Mouse (Mus musculus) layer of hippocampus, adult 18-20 months (tissue): ENCODE results near the gene Plcb4. TPM values are rescaled to one million over a fixed set of nuclear protein-coding genes. Genes with fewer than 3 reads are reported as not detected.

Source experiments
- DNase-seq, 2 experiments: peaks; one replicate each; pipeline ENCODE4 v3.0.0; 2022; ENCODE audit warnings: low spot score in 2 of 2
- total RNA-seq, 2 experiments: library from RNA; stranded (reverse); gene quantifications; 2 replicates each; pipeline ENCODE4 v1.2.3; 2021

The Plcb4 gene
- total RNA-seq, 2 experiments from 2014 or later = 16.5 to 20.3 TPM

- no peak for DNase-seq
Observed at GRCm38 (mm10) chr2:135755792-135756191, 97.0 kb downstream of the Plcb4 start.

- no peak for DNase-seq
Observed at GRCm38 (mm10) chr2:135757478-135757877, 98.7 kb downstream of the Plcb4 start.

GRCm38 (mm10) chr2:135759499-135760095, 100.8 kb downstream of the Plcb4 start:
- DNase-seq = no peak

DNA sequence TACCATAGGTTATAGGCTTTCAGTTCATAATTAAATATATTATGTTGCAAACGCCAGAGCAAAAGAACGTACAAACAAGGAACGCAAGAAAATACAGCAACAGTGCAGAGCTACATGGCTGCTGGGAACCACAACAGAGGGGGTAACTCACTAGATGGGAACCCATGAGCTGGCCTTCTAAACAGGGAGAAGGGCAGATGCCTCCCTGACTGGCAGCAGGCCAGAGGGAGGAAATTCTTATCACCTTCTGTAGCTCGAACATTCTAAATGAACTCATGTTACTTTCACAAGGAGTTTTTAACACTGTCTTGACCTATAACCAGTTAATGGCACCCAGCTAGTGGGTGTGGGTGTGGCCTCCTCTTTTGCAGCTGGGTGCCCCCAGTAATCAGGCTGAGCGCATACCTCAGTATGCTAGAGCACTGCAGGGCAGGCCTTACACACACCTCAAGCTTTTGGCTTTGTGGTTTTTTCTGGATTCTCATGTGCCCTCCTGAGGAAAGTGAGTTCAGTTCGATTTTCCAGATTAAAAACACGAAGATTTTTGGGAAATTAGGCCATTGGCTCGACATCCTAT, 102.5 kb downstream of the Plcb4 start:
- DNase-seq = no peak

DNA sequence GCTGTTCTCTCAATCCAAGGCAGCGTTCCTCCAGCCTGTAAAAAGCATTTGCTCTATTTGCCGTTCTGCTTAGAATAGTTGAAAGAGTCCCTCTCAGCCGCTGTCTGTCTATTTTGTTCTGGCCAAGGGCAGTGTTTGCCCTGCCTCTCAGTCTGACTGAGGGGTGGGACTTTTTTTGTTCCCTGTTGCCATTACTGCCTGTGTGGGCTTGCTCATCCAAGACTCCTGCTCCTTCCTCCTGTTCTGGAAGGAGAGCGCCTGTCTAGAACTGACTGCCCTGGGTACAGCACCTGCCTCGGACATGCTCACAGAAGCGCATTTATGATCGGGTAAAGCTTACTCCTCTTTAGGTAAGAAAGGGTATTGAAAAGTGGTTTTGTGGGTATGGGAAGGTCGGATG, 105.9 kb downstream of the Plcb4 start:
- DNase-seq = no peak

- no peak for DNase-seq
Observed at GRCm38 (mm10) chr2:135766471-135767063, 107.8 kb downstream of the Plcb4 start.

- DNase-seq = no peak
Observed at GRCm38 (mm10) chr2:135767535-135767934, 108.7 kb downstream of the Plcb4 start.

- no peak for DNase-seq
Observed at GRCm38 (mm10) chr2:135769701-135770100, 110.9 kb downstream of the Plcb4 start.

GRCm38 (mm10) chr2:135770226-135770625, 111.4 kb downstream of the Plcb4 start:
- DNase-seq = no peak

DNA sequence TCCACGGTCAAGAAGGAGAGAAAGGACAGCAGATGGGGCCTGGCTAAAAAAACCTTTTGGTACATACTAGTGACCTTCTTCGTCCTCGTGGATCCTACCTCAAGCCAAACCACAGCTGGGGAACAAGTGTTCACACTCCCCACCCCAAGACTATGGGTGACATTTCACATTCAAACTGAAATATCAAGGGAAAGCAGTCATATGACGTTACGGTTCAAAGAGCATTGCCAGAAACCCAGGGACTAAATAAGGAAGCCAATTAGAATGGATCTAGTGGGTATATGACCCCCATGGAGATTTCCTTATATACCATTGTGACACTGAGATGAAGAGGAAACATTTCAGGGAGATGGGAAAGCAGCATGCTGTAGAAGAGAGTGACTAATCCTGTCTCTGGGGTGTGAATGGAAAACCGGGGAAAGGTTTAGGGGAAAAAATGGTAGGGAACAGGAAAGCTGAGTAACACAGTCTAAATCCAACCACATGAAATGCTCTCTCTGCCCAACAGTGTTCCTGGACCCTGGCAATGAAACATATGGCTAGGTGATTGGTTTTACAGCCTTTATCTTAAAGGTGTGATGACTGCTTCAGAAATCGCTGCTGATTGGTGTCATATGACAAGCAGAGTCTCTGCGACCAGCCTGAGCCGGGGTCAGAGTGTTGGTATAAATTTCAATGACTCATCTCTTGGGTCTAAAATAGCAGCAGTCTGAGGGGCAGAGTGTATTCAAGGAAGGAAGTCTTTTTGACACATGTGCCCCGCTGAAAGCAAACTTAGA, 114.6 kb downstream of the Plcb4 start:
- no peak for DNase-seq

- DNase-seq = no peak
Observed at GRCm38 (mm10) chr2:135775026-135775425, 116.2 kb downstream of the Plcb4 start.

DNA sequence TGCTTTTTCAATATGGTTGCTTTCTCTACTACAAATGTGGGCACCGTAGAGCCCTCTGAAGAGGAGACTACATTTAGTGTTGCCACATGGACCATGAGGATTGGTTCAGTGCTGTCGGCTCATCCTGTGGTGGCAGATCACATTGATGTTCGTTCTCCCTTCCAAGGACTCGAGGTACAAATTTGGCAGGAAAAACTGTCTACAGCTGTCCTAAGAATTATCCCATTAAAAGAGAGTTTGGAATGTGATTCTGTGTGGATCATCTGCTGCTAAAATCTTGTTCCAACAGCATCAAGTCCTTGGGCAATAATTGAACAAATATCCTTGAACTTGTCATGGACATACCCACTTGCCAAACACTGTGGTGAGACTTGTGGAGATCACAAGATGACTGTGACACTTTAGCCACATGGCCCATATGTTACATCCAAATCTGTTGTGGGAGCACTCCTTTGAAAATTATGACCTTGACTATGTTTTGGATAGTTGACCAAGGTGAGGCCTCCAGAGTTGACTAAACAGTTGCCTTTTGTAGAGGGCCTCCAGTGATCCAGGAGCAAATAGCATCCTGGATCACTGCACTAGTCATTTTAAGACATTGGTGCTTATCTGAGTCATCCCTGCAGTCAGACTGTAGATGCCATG, 117.4 kb downstream of the Plcb4 start:
- no peak for DNase-seq

GRCm38 (mm10) chr2:135781391-135781790, 122.6 kb downstream of the Plcb4 start:
- DNase-seq = no peak

DNA sequence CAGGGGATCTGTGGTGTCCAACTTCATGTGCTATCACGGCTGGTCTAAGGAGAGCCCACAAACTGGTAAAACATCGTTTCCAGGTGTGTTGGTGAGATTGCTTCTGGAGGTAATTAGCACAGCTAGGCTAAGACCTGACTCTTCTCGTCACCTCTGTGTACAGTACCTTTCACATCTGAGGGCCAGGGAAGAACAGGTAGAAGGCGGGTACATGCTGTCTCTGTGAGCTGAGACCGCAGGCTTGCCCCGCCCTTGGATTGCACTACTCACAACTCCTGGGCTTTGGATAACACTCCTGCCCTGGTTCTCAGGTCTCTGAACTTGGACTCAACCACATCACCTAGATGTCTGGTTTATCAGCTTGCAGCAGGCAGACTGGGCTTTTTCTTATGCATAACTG, 128.6 kb downstream of the Plcb4 start:
- DNase-seq = no peak

DNA sequence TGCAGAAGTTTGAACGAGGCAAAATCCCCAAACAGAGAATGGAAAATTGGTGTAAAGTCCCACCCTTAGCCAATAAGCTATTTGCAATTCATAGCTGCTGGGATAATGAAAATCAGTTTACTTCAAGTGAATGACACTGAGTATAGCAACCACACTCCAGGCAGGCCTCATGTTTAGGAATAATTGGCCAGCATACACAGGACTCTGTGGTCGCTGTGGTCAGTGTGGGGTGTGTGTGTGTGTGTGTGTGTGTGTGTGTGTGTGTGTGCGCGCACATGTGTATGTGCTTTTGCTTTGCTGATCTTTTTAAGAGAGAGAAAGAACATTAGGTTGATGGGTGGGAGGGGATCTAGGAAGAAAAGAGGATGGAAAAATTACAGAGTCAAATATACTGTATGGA, 134.1 kb downstream of the Plcb4 start:
- DNase-seq = no peak

DNA sequence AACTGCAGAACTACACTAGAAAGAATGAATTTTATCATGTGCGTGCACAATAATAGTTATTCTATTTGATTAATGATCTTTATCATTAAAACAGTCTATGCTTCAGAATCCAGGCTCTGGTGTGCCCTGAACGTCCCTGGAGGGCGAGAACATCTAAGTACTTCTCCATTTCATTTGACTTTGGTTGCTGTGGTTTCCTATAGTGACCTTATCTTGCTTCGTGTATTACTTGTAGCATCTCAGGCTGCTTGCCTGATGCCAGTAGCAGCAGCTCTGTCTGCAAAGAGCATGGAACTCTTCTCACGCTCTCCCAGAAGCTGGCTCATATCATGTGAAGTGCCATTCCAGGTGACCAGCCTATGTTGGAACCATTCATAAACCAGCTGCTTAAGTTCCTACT, 137.9 kb downstream of the Plcb4 start:
- DNase-seq = no peak

DNA sequence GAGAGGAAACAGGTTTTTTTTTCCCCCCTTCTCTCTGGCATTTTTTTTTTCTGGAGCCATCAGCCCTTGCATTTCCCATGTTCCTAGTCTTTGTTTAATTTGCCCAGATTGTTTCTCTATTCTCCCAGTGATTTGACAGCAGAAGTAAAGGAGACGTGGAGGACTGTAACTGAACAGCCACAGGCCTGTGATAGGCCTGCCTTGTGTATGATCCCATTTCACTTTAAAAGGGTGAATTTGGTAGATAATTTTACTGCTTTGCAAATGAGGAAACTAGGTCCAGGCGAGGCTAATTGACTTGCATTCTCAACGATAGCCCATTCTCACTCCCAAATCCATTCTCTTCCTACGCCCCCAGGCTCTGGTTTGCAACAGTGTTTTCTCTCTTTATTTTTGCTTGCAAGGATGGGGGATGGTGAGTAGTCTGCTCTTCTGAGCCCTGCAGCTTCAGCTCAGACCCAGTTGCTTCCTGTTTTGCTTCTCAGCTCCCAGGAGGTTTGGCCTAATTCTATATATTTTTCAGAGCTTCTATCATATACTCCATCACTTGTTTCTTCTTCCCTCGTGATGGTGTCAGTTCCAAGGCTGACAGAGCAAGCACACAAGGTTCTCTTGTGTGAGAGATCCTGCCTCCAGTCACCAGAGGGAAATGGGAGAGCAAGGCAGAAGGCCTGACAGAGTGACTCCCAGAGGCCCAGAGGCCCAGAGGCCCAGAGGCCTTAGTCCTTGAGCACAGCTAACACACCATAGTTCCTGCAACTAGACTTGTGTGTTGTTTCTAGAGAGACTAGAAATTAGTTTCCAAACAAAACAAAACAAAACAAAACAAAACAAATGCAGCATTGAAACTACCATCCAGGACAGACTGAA, 139.1 kb downstream of the Plcb4 start:
- DNase-seq = peak in 1 of 2 experiments; percentile 16

GRCm38 (mm10) chr2:135799149-135799770, 140.4 kb downstream of the Plcb4 start:
- DNase-seq = no peak

DNA sequence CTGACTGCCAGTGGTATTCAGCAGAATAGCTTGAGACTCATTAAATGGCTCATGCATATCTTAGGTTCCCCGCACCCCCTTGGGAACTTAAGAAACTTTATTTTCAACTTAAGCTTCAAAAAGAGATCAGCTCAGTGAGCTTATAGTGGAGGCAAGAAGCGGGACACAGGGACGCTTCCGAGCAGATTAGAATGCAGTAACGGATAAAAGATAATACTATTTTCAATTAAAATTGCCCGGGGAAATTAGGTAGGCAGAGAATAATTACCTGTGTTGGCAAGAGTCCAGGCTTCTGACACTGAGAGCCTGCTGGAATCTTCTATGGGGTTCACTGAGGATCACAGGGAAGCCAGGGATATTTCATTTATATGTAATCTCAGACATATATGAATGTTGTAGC, 141.6 kb downstream of the Plcb4 start:
- DNase-seq = no peak

GRCm38 (mm10) chr2:135802878-135803450, 144.2 kb downstream of the Plcb4 start:
- no peak for DNase-seq
